Mouse (Mus musculus) CD8-positive naive resting alpha-beta T cell, adult 2 months (primary cell): Measurements from ENCODE around the gene Gdpgp1.
A peak's percentile ranks its signal among the peaks of the same experiment; 100 is the strongest.

Experiments
- DNase-seq, 2 experiments: peaks; one replicate each; pipeline ENCODE4 v3.0.0; 2022; ENCODE audit warnings: low read depth in 2 of 2, low spot score in 2 of 2

Gdpgp1 gene

DNA sequence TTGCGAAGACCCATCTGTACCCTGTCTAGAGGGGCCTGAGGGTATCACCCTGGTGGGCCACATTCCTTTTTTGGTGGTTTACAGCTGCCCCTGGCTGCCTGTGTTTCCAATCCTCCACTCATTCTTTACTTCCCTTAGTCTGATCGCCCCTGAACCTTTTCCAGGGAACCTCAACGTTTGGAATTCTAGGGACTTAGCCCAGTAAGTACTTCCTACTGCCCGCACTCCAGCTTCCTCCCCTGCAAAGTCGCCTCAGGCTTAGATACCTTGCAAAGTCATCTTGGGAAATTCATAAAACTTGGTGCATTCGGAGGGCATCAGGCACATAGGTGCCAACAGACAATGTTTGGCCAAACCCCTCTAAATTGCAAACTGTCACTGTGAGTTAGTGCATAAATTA, 33.4 kb upstream of the Gdpgp1 start:
- no peak for DNase-seq

DNA sequence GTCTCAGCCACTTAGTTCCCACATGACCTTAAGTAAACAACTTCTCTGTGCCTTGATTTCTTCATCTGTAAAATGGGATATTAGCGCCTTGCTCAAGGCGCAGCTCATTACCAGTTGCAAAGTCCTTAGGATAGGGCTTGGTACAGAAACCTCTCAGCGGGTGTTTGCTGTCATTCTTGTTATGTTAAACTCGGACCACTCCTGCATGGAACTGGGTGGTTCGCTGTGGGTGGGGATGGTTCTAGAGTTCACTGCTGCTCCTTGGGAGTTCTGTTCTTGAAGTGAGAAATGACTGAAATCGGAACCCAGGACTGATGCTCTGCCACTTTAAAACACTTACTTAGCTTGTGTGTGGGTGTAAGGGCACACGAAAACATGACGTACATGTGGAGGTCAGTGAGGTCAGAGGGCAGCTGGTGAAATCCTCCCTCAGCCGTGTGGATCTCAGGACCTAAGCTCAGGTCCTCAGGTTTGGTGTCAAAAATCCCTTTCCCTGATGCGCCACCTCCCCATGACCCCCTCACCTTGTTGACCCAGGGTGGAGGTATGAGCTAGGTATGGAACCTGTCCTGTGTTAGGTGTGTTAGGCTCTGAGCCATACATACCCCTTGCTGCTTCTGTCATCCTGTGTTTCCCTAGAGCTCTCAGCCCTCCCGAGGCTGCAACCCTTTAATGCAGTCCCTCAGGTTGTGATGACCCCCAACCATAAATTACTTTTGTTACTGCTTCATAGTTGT, 32.6 kb upstream of the Gdpgp1 start:
- no peak for DNase-seq

- no peak for DNase-seq
These were observed 32.1 kb upstream of the Gdpgp1 start for GRCm38 (mm10) chr7:80200588-80200945.

GRCm38 (mm10) chr7:80200963-80201539, 31.6 kb upstream of the Gdpgp1 start:
- no peak for DNase-seq

- no peak for DNase-seq
These were observed 30.7 kb upstream of the Gdpgp1 start for GRCm38 (mm10) chr7:80201888-80202540.

DNA sequence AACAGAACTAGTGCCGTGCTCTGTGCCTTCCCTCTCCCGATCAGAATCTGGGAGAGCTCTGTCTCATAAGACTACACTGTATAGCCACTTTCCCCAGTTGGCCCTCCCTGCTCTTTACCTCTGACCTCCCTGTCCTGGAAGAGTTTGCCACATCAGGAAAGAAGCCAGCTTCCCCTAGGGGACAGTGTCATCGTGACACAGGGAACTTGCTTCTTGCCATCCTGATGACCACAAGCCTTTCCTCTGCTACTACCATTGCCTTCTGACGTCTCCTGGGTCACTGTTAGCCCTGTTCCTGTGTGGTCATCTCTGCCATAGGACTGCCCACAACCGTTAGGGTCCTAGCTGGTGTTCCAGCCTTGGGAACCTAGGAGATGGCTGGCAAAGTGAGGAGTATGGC, 29.7 kb upstream of the Gdpgp1 start:
- no peak for DNase-seq

DNA sequence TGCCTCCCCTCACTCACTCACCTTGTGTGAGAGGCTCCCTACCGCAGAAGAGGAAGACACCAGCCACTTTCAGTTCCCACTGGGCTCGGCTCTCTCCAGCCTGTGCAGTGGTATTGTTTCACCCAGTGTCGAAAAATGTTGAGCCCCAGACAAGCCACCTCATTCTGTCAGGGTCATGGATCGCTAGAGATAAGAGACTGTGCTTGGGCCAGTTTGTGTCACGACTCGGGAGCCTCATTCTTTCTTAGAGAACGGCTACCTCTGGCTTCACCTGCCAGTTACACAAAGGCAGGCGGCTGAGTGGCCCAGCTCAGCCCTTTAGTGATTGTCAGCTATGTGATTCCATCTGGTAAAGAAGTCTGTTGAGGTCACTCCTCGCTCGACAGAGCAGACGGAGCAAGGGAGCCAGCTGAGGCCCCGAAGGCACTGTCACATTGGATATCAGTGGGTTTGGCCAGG, 29.0 kb upstream of the Gdpgp1 start:
- DNase-seq = no peak

- peak in 1 of 2 experiments; percentile 54 for DNase-seq
These were observed 28.3 kb upstream of the Gdpgp1 start for GRCm38 (mm10) chr7:80204362-80204761.

GRCm38 (mm10) chr7:80204961-80205360, 27.7 kb upstream of the Gdpgp1 start:
- peak in 1 of 2 experiments; percentile 60 for DNase-seq

DNA sequence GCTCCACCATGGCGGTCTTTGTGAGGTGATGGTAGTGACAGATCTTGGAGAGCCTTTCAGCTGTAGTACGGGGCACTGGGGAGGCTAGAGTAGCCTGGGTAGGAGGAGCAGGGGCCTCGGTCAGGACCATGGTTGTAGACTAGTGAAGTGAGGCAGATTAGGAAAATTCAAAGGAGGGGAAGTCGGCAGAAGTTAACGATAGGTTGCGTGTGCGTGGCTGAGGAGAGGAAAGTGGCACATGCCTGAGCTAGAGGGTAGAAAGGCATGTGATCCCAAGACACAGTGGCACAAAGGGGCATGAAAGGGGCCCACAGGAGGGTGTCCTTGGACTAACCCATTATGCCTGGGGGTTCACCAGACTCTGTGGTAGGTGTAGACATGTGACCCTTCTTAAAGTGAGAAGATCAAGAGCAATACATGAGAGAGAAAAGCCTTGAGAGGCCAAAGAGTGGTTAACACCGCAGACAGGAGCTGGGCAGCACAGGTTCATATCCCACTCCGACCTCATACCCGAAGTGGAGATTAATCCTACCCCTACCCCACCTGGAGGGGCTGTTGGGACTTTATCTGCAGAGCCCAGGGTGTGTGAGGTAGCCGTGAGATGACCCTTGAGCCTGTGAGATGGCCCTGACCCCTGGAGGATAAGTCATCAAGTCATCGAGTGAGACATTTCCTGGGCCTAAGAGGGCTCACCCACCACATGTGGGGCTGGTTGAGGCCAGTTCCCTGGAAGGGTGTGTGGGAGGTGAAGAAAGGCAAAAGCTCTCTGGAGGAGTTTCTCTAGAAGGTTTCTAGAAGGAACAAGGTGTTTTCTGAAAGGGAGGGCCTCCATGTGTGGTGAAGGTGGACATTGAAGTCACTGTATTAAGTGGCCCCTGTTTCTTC, 26.7 kb upstream of the Gdpgp1 start:
- DNase-seq = no peak

- DNase-seq = no peak
These were observed 25.3 kb upstream of the Gdpgp1 start for GRCm38 (mm10) chr7:80207314-80207731.

GRCm38 (mm10) chr7:80208026-80208642, 24.5 kb upstream of the Gdpgp1 start:
- no peak for DNase-seq

GRCm38 (mm10) chr7:80208738-80209430, 23.8 kb upstream of the Gdpgp1 start:
- no peak for DNase-seq

DNA sequence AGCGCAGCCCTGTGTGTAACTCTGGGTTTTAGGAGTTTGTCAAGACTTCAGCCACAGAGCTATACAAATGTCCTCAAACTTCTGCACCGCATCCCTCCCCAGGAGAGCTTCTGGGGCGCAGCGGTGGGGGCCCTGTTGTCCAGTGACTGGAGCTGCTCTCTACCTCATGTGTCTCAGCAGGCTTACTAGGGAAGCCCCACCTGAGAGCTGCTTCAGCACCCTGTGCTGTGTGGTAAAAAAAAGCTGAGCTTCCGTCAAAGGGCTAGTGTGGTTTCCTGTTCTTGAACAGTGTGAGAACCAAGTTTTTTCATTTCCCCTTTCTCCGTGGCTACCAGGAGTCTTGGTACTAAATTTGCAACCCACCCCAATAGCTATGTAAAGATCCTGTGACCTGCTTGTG, 23.0 kb upstream of the Gdpgp1 start:
- DNase-seq = peak; percentile 75 to 76

DNA sequence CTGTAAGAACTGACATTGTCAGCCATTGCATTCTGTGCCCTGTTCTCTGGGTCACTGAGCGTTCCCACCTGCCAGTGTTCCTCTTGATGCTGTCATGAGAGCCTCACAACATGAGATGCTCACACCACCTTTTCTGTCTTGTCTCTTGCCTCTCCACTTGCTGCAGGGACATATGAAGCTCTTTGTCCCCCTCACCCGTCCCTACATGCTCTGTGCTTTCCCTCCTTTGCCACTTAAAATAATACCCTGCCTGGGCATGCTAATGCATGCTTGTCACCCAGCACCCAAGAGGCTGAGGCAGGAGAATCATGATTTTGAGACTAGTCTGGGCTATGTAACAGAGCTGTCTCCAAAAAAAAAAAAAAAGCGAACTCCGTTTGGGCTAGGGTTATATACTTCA, 21.7 kb upstream of the Gdpgp1 start:
- DNase-seq = no peak

GRCm38 (mm10) chr7:80213604-80214003, 19.1 kb upstream of the Gdpgp1 start:
- DNase-seq = no peak

DNA sequence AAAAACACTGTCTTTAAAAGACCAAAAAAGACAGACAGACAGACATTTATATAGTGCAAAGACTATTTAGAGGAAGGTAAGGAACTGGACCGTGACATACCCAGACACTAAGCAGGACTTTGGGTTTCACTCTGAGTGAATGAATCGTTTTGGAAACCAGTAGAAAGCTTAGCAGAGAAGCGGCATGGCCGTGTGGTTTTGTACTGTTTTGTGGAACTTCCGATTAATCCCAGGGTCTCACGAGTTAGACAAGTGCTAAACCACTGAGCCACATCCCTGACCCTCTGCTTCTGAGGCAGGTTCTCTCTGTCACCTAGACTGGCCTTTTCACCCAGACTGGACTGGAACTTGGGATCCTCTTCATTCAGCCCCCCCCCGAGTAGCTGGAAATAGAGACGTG, 18.2 kb upstream of the Gdpgp1 start:
- DNase-seq = no peak

DNA sequence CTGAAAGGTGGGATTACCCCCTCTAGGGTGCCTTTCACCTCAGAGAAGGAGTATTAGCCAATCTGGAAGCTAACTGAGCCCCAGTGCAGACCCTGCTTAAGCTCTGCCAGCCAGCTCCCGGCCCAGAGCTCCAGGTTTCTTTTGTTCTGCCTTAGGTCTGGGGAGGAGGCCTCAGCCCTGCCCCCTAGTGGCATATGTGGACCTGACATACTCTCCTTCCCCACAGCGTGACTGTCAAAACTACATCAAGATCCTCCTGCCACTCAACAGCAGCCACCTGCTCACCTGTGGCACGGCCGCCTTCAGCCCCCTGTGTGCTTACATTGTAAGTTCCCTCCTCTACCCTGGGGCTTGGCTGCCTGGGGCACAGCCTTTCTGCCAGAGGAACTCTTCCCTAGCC, 17.3 kb upstream of the Gdpgp1 start:
- peak; percentile 78 to 86 for DNase-seq

DNA sequence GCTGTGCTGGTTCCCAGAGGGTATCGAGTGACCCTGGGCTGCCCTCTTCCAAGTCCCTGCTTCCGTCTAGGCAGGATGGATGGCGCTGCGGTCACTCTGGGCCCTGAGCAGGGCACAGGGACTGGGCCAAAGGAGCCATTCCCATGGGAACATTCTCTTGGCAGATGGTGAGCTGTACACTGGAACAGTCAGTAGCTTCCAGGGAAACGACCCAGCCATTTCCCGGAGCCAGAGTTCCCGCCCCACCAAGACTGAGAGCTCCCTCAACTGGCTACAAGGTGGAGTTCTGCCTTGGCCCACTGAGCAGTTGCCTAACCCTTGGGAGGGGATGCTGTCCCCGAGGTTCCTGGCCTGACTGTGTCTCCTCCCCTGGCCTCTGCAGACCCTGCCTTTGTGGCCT, 16.1 kb upstream of the Gdpgp1 start:
- DNase-seq = no peak

- no peak for DNase-seq
These were observed 14.0 kb upstream of the Gdpgp1 start for GRCm38 (mm10) chr7:80218666-80219065.
